Mouse (Mus musculus): ENCODE measurements around the gene Cbwd1. TPM values are rescaled to one million over a fixed set of nuclear protein-coding genes. Genes with fewer than 3 reads are reported as not detected.

Cbwd1 gene
- polyA plus RNA-seq, 1 experiment from 2014 or later: 24.2 TPM

DNA sequence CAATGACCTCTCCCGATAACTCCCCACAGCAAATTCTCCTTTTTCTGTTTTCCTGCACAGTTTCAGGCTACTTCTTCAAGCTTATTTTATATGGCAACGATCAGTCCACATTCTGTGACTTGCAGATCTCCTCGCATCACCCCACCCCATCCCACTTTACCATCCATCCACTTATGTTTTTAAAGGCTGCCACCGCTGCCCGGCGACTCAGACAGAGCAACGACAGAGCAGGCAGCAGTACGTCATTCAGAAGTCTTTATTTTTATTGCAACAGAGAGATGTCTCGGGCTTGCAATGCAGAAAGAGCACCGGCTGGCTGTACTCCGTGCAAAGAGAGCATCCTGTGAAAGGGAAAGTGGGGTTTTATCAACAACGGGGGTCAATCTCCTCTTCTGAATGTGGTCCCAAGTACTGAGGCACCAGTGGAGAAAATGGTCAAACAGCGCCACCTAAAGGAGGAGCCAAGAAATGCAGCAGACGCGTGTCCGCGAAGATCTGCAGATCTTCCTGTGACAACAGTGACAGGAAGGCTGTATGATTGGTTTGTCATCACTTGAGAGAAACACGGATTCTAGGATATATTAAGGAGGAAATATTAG lies 90.3 kb downstream of the Cbwd1 start:
- WGBS: 20% methylated on average over 18 of the region's 18 CpGs
- Histone ChIP-seq H3K4me1 (peaks cover 4% of the 10 kb centered on the region), H3K4me2 (peak overlapping the region; percentile 60), H3K4me3 (replicated peaks) (peak overlapping the region; percentile 33), H3K9ac (peak overlapping the region; percentile 47), H3K27me3 (peaks cover 18% of the 10 kb centered on the region; the same call in 1 of the 2 replicates), H3K27ac (no peak overlapping the region), H3K9me3 (no peaks in the 10 kb centered on the region), H3K36me3 (replicated peaks) (no peaks in the 10 kb centered on the region)
- peak; percentile 80 for ATAC-seq (ENCODE audit: low FRiP score)

Small RNAs within 50 kb of the gene (microRNA-seq; reads per million reads assigned to microRNA genes)
- not detected for gene Mir3084-1

Other genes starting within 250 kb of the Cbwd1 start
- 0.21 and 0.61 TPM in 2 replicates for gene Pgm5, start 99.8 kb downstream of the Cbwd1 start, polyA plus RNA-seq (2016; fragmentation: Nextera tagmentation; extraction: Ambion mirVana)
- gene Gm10053, start 85.9 kb downstream of the Cbwd1 start, polyA plus RNA-seq (2016; fragmentation: Nextera tagmentation; extraction: Ambion mirVana): 211 and 224 TPM in 2 replicates
- gene Foxd4, start 60.4 kb downstream of the Cbwd1 start, polyA plus RNA-seq (2016; fragmentation: Nextera tagmentation; extraction: Ambion mirVana): 0.09 TPM in 1 of 2 replicates, not detected in the other
- 1.3 TPM in 2 replicates for gene Dock8, start 37.9 kb upstream of the Cbwd1 start, polyA plus RNA-seq (2016; fragmentation: Nextera tagmentation; extraction: Ambion mirVana)

Measured in forebrain, embryonic 12.5 days (tissue).